Mouse (Mus musculus) kidney, postnatal 14 days (tissue): ENCODE measurements at regions not wholly inside any gene's neighbourhood (a gene's known extent, or its start where the extent isn't known, plus 50 kb on each side); places are given as distances from the start of the nearest gene placed in this dataset.

Experiments
- DNase-seq: peaks from one replicate; pipeline ENCODE4 v3.0.0; 2022; ENCODE audit warnings: mixed read lengths

DNA sequence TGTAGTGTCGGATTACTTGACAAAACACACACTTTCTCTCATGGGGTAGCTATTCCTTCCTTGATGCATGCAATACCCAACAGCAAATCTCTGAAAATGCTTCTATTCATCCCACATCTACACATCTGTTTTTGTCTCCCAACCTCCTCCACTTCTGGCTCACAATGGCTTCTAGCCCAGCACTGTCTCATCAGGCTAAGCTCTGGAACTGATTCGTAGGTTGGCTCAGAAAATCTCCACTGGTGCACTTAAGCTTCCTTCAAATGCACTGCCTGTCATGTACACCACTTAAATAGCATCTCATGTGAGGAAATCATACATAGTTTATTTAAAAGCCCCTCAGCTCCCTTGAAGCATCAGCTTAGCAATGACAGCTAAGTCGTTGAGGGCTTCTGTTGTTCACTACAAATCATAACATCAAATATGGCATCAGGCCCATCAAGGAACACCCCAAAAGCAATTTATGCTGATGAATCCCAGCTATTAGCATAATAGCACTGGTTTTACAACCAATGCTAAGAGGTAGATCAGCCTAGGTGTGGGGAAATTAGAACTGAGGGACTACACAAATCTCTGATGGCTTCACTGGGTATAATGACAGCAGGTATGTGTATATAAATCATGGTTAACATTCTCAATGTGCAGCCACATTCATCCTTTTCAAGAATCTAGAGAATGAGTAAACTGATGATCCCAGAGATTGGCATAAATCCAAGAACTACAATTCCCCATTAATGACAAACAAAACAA lies 103.5 kb upstream of the Tusc1 start:
- no peak for DNase-seq

DNA sequence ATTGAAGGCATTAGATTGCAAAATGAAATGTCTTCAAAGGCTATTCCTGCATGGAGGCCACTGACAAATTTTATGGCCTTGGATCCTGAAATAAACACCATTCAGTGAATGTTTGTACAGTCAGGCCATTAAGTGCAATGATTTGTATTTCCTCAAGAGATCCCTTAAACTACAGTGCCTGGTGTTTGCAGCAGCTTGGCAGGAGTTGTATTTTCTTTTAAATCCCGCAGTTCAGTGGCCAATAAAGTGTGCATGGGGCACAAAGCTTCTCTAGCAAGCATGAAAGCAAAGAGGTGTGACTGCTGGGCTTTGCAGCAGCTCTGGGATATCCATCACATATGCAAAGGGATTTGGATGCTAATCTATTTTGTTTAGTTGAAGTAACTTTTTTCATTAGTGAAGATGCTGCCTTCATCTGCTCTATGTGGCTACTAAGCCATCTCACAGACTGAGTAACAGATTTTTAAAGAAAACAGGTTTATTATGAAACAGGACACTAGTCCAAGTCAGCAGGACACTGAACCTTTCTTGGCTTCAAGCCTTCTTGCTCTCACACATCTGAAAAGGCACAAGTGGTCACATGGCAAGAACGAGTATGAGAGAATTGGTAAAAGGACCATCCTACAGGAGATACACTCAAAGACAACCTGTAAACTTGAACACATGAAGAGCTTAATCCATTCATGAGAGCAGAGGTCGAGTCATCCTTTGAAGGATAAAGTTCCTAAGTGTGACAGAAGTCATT lies 102.2 kb upstream of the Tusc1 start:
- peak; percentile 4 for DNase-seq

DNA sequence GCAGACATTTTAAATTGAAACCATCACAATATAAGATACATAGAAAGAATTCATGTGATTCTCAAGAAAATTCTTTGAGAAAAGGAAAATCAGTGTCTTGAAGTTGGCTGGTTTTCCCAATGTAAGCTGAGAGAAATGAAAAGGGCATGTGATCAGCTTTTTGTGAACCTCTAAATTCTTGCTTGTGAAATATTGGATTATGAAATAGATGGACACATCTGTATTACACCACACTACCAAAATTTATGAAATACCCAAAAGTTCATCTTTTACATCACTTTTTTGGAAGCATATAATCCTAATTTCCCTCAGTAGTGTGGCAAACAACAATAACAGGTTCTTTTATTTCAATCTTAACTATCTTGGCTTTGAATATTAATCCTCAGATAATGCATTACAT lies 77.4 kb upstream of the Tusc1 start:
- no peak for DNase-seq

DNA sequence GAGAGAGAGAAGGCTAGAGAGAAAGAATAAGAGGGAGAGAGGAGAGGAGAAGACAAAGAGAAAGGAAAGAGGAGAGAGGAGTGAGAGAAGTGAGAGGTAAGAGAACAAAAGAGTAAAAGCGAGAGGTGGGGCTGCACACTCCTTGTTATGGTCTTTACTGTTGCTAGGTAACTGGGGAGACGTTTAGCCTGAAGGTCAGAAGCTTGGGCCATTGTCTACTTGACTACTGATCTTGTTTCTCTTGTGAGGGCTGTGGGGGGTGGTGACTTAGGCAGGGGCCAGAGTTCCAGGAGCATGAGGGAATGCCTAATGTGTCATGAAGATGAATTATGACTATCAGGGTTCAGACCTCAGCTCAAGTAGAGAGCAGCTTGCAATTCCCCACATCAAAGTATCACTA lies 71.6 kb upstream of the Tusc1 start:
- no peak for DNase-seq

DNA sequence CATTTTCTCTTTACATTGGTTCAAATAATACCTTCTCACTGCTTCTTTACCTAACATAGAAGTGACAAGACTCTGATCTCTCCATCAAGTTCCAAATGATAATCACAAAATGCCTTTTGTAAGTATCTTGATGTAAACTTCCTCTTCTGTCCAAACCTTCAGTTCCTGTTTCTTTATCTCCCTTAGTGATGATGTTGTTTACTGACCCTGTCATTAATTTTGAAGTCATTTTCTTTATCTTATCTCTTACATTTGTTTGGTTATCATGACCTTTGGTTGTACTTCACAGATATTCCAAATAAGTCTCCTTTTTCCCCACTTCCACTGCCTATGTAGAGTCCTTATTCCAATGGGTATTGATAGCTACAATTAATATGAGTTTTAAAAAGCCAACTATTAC lies 65.3 kb upstream of the Tusc1 start:
- DNase-seq: no peak
